Mouse (Mus musculus): ENCODE results near the gene Gm44502. TPM values are rescaled to one million over a fixed set of nuclear protein-coding genes. Genes with fewer than 3 reads are reported as not detected.

Gene Gm44502
- total and polyA plus RNA-seq, 3 experiments = 2.5 to 9.5 (median 5.5) TPM

DNA sequence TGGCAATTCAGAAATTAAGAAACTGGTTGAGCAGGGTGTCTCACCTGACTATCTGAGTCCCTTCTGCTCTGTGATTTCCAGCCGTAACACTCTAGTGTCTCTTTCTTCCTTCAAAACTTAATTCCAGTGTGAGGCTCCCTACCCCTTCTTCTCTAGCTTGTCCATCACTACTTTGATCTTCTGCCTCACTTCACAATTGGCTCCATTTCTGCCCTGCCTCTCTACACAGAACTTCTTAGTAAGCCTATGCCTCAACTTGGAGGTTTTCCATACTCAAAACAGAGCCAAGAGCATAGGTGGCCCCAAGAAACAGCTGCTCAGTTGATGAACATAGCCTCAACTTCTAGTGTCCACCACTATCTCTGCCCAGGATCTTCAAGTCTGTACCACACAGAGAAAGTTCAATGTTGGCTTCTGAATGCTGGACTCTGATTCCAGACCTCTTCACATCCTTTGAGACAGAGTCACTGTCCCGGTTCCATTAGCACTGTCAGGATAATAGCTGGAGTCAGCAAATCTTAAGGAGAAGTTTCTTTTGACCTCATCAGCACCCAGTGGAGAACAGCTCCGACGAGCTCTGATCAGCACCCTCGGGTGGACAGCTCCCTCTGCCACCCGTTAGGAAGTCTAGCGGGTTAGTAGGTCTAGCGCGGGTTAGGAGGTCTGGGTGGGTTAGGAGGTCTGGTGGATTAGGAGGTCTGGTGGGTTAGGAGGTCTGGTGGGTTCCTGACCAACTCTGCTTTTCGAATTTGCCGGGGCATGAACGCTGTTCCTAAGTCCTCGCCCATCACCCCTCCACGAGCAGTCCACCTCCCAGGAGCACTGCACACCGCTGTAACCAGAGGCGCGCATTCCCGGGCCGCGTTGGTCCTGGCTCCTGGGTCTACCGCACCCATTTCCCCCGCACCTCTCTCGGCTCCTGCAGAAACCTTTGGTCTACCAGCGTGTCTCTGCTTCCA is 23.7 kb upstream of the Gm44502 start:
- H3K4me3 ChIP-seq = no peak overlapping the region
- no peak overlapping the region for H3K9ac ChIP-seq (ENCODE audit: low read depth, low read length)
- no peak overlapping the region for H3K27ac ChIP-seq
- H3K36me3 ChIP-seq (ENCODE audit: control insufficient read depth, insufficient read depth, low read length) = no peaks in the 10 kb centered on the region
- H3K27me3 ChIP-seq (ENCODE audit: control insufficient read depth, insufficient read depth, low read length) = peaks cover 6% of the 10 kb centered on the region; the same call in 1 of the 2 replicates
- DNase-seq = peak; percentile 51 to 75
- TF ChIP-seq CTCF (IDR thresholded peaks at IDR 0.05) (no peak), EP300 (IDR thresholded peaks at IDR 0.05; ENCODE audit: insufficient read depth, low read depth, low read length) (0 out of 2 replicates have a peak, but pooled peaks have one; percentile 21)
- intact Hi-C loops (cut with DNase I) = no loop called here
- 6% methylated on average over 24 of the region's 24 CpGs for WGBS
- H3K79me2 ChIP-seq (replicated peaks; ENCODE audit: control insufficient read depth, insufficient read depth, low read length) = no peaks in the 10 kb centered on the region
- H3K4me1 ChIP-seq (ENCODE audit: control insufficient read depth, insufficient read depth, low read length) = no peaks in the 10 kb centered on the region

GRCm38 (mm10) chr15:89442486-89443070 is 13.1 kb upstream of the Gm44502 start:
- Histone ChIP-seq H3K36me3 (ENCODE audit: control insufficient read depth, insufficient read depth, low read length) (no peaks in the 10 kb centered on the region), H3K27ac (no peak overlapping the region), H3K4me1 (ENCODE audit: control insufficient read depth, insufficient read depth, low read length) (no peaks in the 10 kb centered on the region), H3K9ac (ENCODE audit: low read depth, low read length) (no peak overlapping the region), H3K79me2 (replicated peaks; ENCODE audit: control insufficient read depth, insufficient read depth, low read length) (no peaks in the 10 kb centered on the region), H3K27me3 (ENCODE audit: control insufficient read depth, insufficient read depth, low read length) (no peaks in the 10 kb centered on the region), H3K4me3 (no peak overlapping the region)
- no peak for DNase-seq
- TF ChIP-seq EP300 (IDR thresholded peaks at IDR 0.05; ENCODE audit: insufficient read depth, low read depth, low read length) = no peak
- TF ChIP-seq POLR2A (IDR thresholded peaks at IDR 0.05; ENCODE audit: insufficient read depth, low read depth, low read length) = no peak
- peak; percentile 35 for TF ChIP-seq CTCF (IDR thresholded peaks at IDR 0.05)
- intact Hi-C loops (cut with DNase I) = no loop called here
- WGBS = 48% methylated on average over 8 of the region's 8 CpGs

DNA sequence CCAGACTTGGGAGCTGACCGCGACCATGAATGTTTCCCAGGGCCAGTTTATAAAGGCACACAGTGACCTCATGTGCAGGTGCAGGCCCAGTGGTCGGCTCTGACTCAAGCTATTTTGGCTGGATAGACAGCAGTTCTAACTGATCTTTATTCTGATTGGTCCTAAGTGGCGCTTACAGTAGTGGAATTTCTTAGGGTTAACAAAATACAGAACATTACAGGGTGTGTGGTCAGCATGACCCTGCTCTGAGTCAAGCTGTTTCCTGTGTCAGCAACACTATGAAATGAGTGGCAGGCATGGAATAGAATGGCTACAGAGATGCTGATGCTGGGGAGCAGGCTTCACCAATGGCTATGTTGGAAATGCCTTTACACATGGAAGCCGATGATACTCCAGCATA is 6.4 kb upstream of the Gm44502 start:
- TF ChIP-seq POLR2A (IDR thresholded peaks at IDR 0.05; ENCODE audit: insufficient read depth, low read depth, low read length) (no peak), EP300 (IDR thresholded peaks at IDR 0.05; ENCODE audit: insufficient read depth, low read depth, low read length) (no peak), CTCF (IDR thresholded peaks at IDR 0.05) (no peak)
- intact Hi-C loops (cut with DNase I) = no loop called here
- WGBS = 82% methylated on average over 5 of the region's 5 CpGs

DNA sequence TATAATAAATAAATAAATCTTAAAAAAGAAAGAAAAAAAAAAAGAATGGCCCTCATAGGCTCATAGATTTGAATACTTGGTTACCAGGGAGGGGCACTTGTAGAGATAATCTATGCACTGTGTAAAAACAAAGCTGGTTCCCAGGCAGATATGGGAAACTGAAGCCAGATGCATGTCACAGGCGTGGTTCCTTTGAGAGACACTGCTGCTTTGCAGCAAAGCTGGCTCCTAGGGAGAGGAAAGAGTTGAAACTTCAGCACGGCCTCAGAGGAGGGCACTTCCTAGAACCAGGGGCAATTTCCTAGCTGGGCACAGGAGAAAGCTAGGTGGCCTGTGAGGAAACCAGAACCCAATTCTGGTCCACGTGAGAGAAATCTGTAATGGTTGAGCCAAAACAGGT is 4.6 kb upstream of the Gm44502 start:
- Histone ChIP-seq H3K4me1 (ENCODE audit: control insufficient read depth, insufficient read depth, low read length) (no peaks in the 10 kb centered on the region), H3K27me3 (ENCODE audit: control insufficient read depth, insufficient read depth, low read length) (no peaks in the 10 kb centered on the region), H3K36me3 (ENCODE audit: control insufficient read depth, insufficient read depth, low read length) (no peaks in the 10 kb centered on the region), H3K27ac (no peak overlapping the region), H3K9ac (ENCODE audit: low read depth, low read length) (no peak overlapping the region), H3K4me3 (no peak overlapping the region), H3K79me2 (replicated peaks; ENCODE audit: control insufficient read depth, insufficient read depth, low read length) (no peaks in the 10 kb centered on the region)
- no peak for DNase-seq
- no peak for TF ChIP-seq POLR2A (IDR thresholded peaks at IDR 0.05; ENCODE audit: insufficient read depth, low read depth, low read length)
- TF ChIP-seq CTCF (IDR thresholded peaks at IDR 0.05) = no peak
- TF ChIP-seq EP300 (IDR thresholded peaks at IDR 0.05; ENCODE audit: insufficient read depth, low read depth, low read length) = no peak
- WGBS = 71% methylated on average over 3 of the region's 3 CpGs
- intact Hi-C loops (cut with DNase I) = no loop called here

More for the DNA sequence above, 6.4 kb upstream of the Gm44502 start:
- Histone ChIP-seq H3K9ac (ENCODE audit: low read depth, low read length) (no peak overlapping the region), H3K27me3 (ENCODE audit: control insufficient read depth, insufficient read depth, low read length) (no peaks in the 10 kb centered on the region), H3K36me3 (ENCODE audit: control insufficient read depth, insufficient read depth, low read length) (no peaks in the 10 kb centered on the region), H3K79me2 (replicated peaks; ENCODE audit: control insufficient read depth, insufficient read depth, low read length) (no peaks in the 10 kb centered on the region), H3K4me1 (ENCODE audit: control insufficient read depth, insufficient read depth, low read length) (no peaks in the 10 kb centered on the region), H3K4me3 (no peak overlapping the region), H3K27ac (no peak overlapping the region)
- DNase-seq = no peak

GRCm38 (mm10) chr15:89432946-89433345 is 3.5 kb upstream of the Gm44502 start:
- H3K79me2 ChIP-seq (replicated peaks; ENCODE audit: control insufficient read depth, insufficient read depth, low read length) = no peaks in the 10 kb centered on the region
- H3K9ac ChIP-seq (ENCODE audit: low read depth, low read length) = no peak overlapping the region
- H3K4me1 ChIP-seq (ENCODE audit: control insufficient read depth, insufficient read depth, low read length) = no peaks in the 10 kb centered on the region; the same call in 1 of the 2 replicates
- no peak overlapping the region for H3K27ac ChIP-seq
- no peak overlapping the region for H3K4me3 ChIP-seq
- TF ChIP-seq POLR2A (IDR thresholded peaks at IDR 0.05; ENCODE audit: insufficient read depth, low read depth, low read length) (no peak), EP300 (IDR thresholded peaks at IDR 0.05; ENCODE audit: insufficient read depth, low read depth, low read length) (no peak), CTCF (IDR thresholded peaks at IDR 0.05) (no peak)
- no peak for DNase-seq
- WGBS = 66% methylated on average over 4 of the region's 4 CpGs
- H3K36me3 ChIP-seq (ENCODE audit: control insufficient read depth, insufficient read depth, low read length) = no peaks in the 10 kb centered on the region
- intact Hi-C loops (cut with DNase I) = no loop called here
- H3K27me3 ChIP-seq (ENCODE audit: control insufficient read depth, insufficient read depth, low read length) = no peaks in the 10 kb centered on the region

GRCm38 (mm10) chr15:89431806-89432205 is 2.3 kb upstream of the Gm44502 start:
- Histone ChIP-seq H3K27me3 (ENCODE audit: control insufficient read depth, insufficient read depth, low read length) (no peaks in the 10 kb centered on the region), H3K27ac (no peak overlapping the region), H3K9ac (ENCODE audit: low read depth, low read length) (no peak overlapping the region), H3K4me3 (no peak overlapping the region), H3K36me3 (ENCODE audit: control insufficient read depth, insufficient read depth, low read length) (peaks cover 5% of the 10 kb centered on the region), H3K4me1 (ENCODE audit: control insufficient read depth, insufficient read depth, low read length) (no peaks in the 10 kb centered on the region; the same call in 1 of the 2 replicates), H3K79me2 (replicated peaks; ENCODE audit: control insufficient read depth, insufficient read depth, low read length) (no peaks in the 10 kb centered on the region)
- DNase-seq = no peak
- 88% methylated on average over 6 of the region's 6 CpGs for WGBS
- intact Hi-C loops (cut with DNase I) = no loop called here
- no peak for TF ChIP-seq EP300 (IDR thresholded peaks at IDR 0.05; ENCODE audit: insufficient read depth, low read depth, low read length)
